Mouse (Mus musculus): ENCODE results near the gene Chrnb1. TPM values are rescaled to one million over a fixed set of nuclear protein-coding genes. Genes with fewer than 3 reads are reported as not detected.
A peak's percentile ranks its signal among the peaks of the same experiment; 100 is the strongest.

The Chrnb1 gene
- polyA plus RNA-seq, 1 experiment, result 14.3 TPM

GRCm38 (mm10) chr11:69818365-69818764 is 22.6 kb upstream of the Chrnb1 start, which contains the start of gene Spem2:
Spem2 (minus strand) TSS chr11:69818465.
- H3K4me1 ChIP-seq (ENCODE audit: control insufficient read depth, insufficient read depth, low read length), result no peaks in the 10 kb centered on the region
- TF ChIP-seq POLR2A (IDR thresholded peaks at IDR 0.05; ENCODE audit: low read depth, low read length) (no peak), CTCF (conservative IDR thresholded peaks at IDR 0.05; ENCODE audit: insufficient read depth, insufficient read length, low read depth, low read length) (no peak)
- H3K36me3 ChIP-seq (ENCODE audit: control insufficient read depth, insufficient read depth, low read length), result no peaks in the 10 kb centered on the region
- DNase-seq, result no peak
- H3K4me3 ChIP-seq (ENCODE audit: insufficient read depth, low read depth, low read length), result no peak within 1 kb of the TSS
- 80% methylated on average over 2 of the region's 2 CpGs for WGBS
- no peak within 1 kb of the TSS for H3K27ac ChIP-seq (ENCODE audit: insufficient read depth, low read depth, low read length)
- H3K27me3 ChIP-seq (replicated peaks; ENCODE audit: control insufficient read depth, insufficient read depth, low read length), result no peaks in the 10 kb centered on the region

- no peak for TF ChIP-seq CTCF (conservative IDR thresholded peaks at IDR 0.05; ENCODE audit: insufficient read depth, insufficient read length, low read depth, low read length)
- Histone ChIP-seq H3K27ac (ENCODE audit: insufficient read depth, low read depth, low read length) (no peak overlapping the region), H3K36me3 (ENCODE audit: control insufficient read depth, insufficient read depth, low read length) (no peaks in the 10 kb centered on the region), H3K27me3 (replicated peaks; ENCODE audit: control insufficient read depth, insufficient read depth, low read length) (no peaks in the 10 kb centered on the region), H3K4me1 (ENCODE audit: control insufficient read depth, insufficient read depth, low read length) (no peaks in the 10 kb centered on the region), H3K4me3 (ENCODE audit: insufficient read depth, low read depth, low read length) (no peak overlapping the region)
- DNase-seq, result no peak
- 90% methylated on average over 12 of the region's 12 CpGs for WGBS
Observed at GRCm38 (mm10) chr11:69816520-69816919, 20.8 kb upstream of the Chrnb1 start.

- no peak within 1 kb of the TSS for H3K4me3 ChIP-seq (ENCODE audit: insufficient read depth, low read depth, low read length)
- no peaks in the 10 kb centered on the region for H3K27me3 ChIP-seq (replicated peaks; ENCODE audit: control insufficient read depth, insufficient read depth, low read length)
- H3K36me3 ChIP-seq (ENCODE audit: control insufficient read depth, insufficient read depth, low read length), result no peaks in the 10 kb centered on the region
- no peaks in the 10 kb centered on the region for H3K4me1 ChIP-seq (ENCODE audit: control insufficient read depth, insufficient read depth, low read length)
- H3K27ac ChIP-seq (ENCODE audit: insufficient read depth, low read depth, low read length), result no peak within 1 kb of the TSS
- DNase-seq, result no peak
- WGBS, result 44% methylated on average over 10 of the region's 10 CpGs
- TF ChIP-seq POLR2A (IDR thresholded peaks at IDR 0.05; ENCODE audit: low read depth, low read length), result no peak
- no peak for TF ChIP-seq CTCF (conservative IDR thresholded peaks at IDR 0.05; ENCODE audit: insufficient read depth, insufficient read length, low read depth, low read length)
Observed at GRCm38 (mm10) chr11:69815155-69815554, 19.4 kb upstream of the Chrnb1 start, which contains the start of gene Gm39566. Gm39566 (minus strand) TSS chr11:69815298.

GRCm38 (mm10) chr11:69810280-69810679 is 14.5 kb upstream of the Chrnb1 start:
- Histone ChIP-seq H3K4me1 (ENCODE audit: control insufficient read depth, insufficient read depth, low read length) (no peaks in the 10 kb centered on the region), H3K4me3 (ENCODE audit: insufficient read depth, low read depth, low read length) (no peak overlapping the region), H3K27me3 (replicated peaks; ENCODE audit: control insufficient read depth, insufficient read depth, low read length) (no peaks in the 10 kb centered on the region), H3K27ac (ENCODE audit: insufficient read depth, low read depth, low read length) (no peak overlapping the region), H3K36me3 (ENCODE audit: control insufficient read depth, insufficient read depth, low read length) (no peaks in the 10 kb centered on the region)
- no peak for DNase-seq
- no peak for TF ChIP-seq POLR2A (IDR thresholded peaks at IDR 0.05; ENCODE audit: low read depth, low read length)
- 0 out of 2 replicates have a peak, but pooled peaks have one; percentile 10 for TF ChIP-seq CTCF (conservative IDR thresholded peaks at IDR 0.05; ENCODE audit: insufficient read depth, insufficient read length, low read depth, low read length)

GRCm38 (mm10) chr11:69807641-69808040 is 11.9 kb upstream of the Chrnb1 start:
- H3K4me3 ChIP-seq (ENCODE audit: insufficient read depth, low read depth, low read length), result no peak overlapping the region
- H3K27ac ChIP-seq (ENCODE audit: insufficient read depth, low read depth, low read length), result no peak overlapping the region
- 76% methylated on average over 2 of the region's 2 CpGs for WGBS
- H3K4me1 ChIP-seq (ENCODE audit: control insufficient read depth, insufficient read depth, low read length), result peaks cover 16% of the 10 kb centered on the region; the same call in 1 of the 2 replicates
- no peaks in the 10 kb centered on the region for H3K36me3 ChIP-seq (ENCODE audit: control insufficient read depth, insufficient read depth, low read length)
- H3K27me3 ChIP-seq (replicated peaks; ENCODE audit: control insufficient read depth, insufficient read depth, low read length), result no peaks in the 10 kb centered on the region
- no peak for DNase-seq
- TF ChIP-seq POLR2A (IDR thresholded peaks at IDR 0.05; ENCODE audit: low read depth, low read length) (no peak), CTCF (conservative IDR thresholded peaks at IDR 0.05; ENCODE audit: insufficient read depth, insufficient read length, low read depth, low read length) (no peak)

- no peak overlapping the region for H3K27ac ChIP-seq (ENCODE audit: insufficient read depth, low read depth, low read length)
- no peak for DNase-seq
- peaks cover 16% of the 10 kb centered on the region; the same call in 1 of the 2 replicates for H3K4me1 ChIP-seq (ENCODE audit: control insufficient read depth, insufficient read depth, low read length)
- H3K4me3 ChIP-seq (ENCODE audit: insufficient read depth, low read depth, low read length), result no peak overlapping the region
- H3K27me3 ChIP-seq (replicated peaks; ENCODE audit: control insufficient read depth, insufficient read depth, low read length), result no peaks in the 10 kb centered on the region; the same call in 1 of the 2 replicates
- no peaks in the 10 kb centered on the region for H3K36me3 ChIP-seq (ENCODE audit: control insufficient read depth, insufficient read depth, low read length)
- TF ChIP-seq CTCF (conservative IDR thresholded peaks at IDR 0.05; ENCODE audit: insufficient read depth, insufficient read length, low read depth, low read length) (0 out of 2 replicates have a peak, but pooled peaks have one; percentile 6), POLR2A (IDR thresholded peaks at IDR 0.05; ENCODE audit: low read depth, low read length) (no peak)
- WGBS, result 90% methylated on average over 4 of the region's 4 CpGs
Observed at GRCm38 (mm10) chr11:69806378-69806777, 10.6 kb upstream of the Chrnb1 start.

GRCm38 (mm10) chr11:69804972-69805909 is 9.5 kb upstream of the Chrnb1 start, which contains the start of gene Tmem102:
Tmem102 (minus strand) TSS chr11:69805624.
- 0 out of 2 replicates have a peak within 1 kb of the TSS, but pooled peaks have one; percentile 18 for H3K27ac ChIP-seq (ENCODE audit: insufficient read depth, low read depth, low read length)
- H3K4me3 ChIP-seq (ENCODE audit: insufficient read depth, low read depth, low read length), result peak within 1 kb of the TSS; percentile 45
- no peaks in the 10 kb centered on the region; the same call in 1 of the 2 replicates for H3K27me3 ChIP-seq (replicated peaks; ENCODE audit: control insufficient read depth, insufficient read depth, low read length)
- 12% methylated on average over 29 of the region's 29 CpGs for WGBS
- H3K36me3 ChIP-seq (ENCODE audit: control insufficient read depth, insufficient read depth, low read length), result no peaks in the 10 kb centered on the region
- TF ChIP-seq CTCF (conservative IDR thresholded peaks at IDR 0.05; ENCODE audit: insufficient read depth, insufficient read length, low read depth, low read length) (no peak), POLR2A (IDR thresholded peaks at IDR 0.05; ENCODE audit: low read depth, low read length) (no peak)
- H3K4me1 ChIP-seq (ENCODE audit: control insufficient read depth, insufficient read depth, low read length), result peaks cover 20% of the 10 kb centered on the region
- DNase-seq, result peak; percentile 93
